23 mouse cellular contexts compared by ENCODE assay signal in the genomic region with DNA sequence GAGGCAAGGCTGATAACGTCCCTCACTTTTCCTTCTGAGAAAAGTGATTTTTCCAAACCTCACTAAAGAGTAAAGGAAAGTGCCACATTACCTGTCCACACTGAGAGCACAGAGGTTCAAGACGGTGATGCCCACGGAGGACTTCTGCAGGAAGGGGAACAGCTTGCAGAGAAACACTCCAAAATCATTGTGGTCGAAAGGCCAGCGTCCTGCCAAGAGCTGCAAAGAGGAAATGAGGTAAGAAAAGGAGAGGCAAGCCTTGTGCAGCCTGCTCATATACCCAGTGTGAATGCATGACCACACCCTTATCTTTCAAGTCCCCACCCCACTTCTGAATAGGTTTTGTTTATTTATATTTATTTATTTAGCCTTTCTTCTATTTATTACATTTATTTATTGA. TPM values are rescaled to one million over a fixed set of nuclear protein-coding genes. Genes with fewer than 3 reads are reported as not detected.
"Had no signal": no experiment of that assay in that cellular context is flagged by ENCODE, and none has a peak within 500 bp of the region (broad histone marks: within the 10 kb centered on the region; RNA-seq: fewer than 3 reads in every experiment).

No protein-coding gene starts in this region.

- H3K36me3 ChIP-seq: liver, embryonic 12.5 days; liver, embryonic 15.5 days; midbrain, embryonic 12.5 days; neural tube, embryonic 13.5 days had no signal

- H3K4me1 ChIP-seq: liver, embryonic 12.5 days; liver, embryonic 15.5 days; midbrain, embryonic 12.5 days; neural tube, embryonic 13.5 days had no signal

- H3K27me3 ChIP-seq: limb, embryonic 13.5 days; liver, embryonic 12.5 days; liver, embryonic 15.5 days; midbrain, embryonic 12.5 days; neural tube, embryonic 13.5 days had no signal

- H3K9me3 ChIP-seq: limb, embryonic 10.5 days; limb, embryonic 13.5 days; liver, embryonic 12.5 days; liver, embryonic 15.5 days; midbrain, embryonic 12.5 days; neural tube, embryonic 13.5 days had no signal

- H3K27ac ChIP-seq: kidney, postnatal 0 days; layer of hippocampus, adult 2 months; limb, embryonic 10.5 days; limb, embryonic 13.5 days; liver, embryonic 12.5 days; liver, embryonic 15.5 days; macrophage; midbrain, embryonic 12.5 days; neural tube, embryonic 13.5 days had no signal

- DNase-seq: kidney, adult 2 months; kidney, postnatal 25 days; layer of hippocampus, adult 9-11 months; liver; lung, adult 18-20 months; retina, postnatal 1 day; right cerebral cortex, postnatal 25 days; thymus, adult 18-20 months; thymus, postnatal 36 days had no signal

- ATAC-seq: liver, embryonic 12.5 days; midbrain, embryonic 16.5 days had no signal

- H3K4me2 ChIP-seq: limb, embryonic 13.5 days; liver, embryonic 12.5 days; liver, embryonic 15.5 days; midbrain, embryonic 12.5 days; neural tube, embryonic 13.5 days had no signal

- H3K4me3 ChIP-seq: layer of hippocampus, adult 2 months; limb, embryonic 10.5 days; limb, embryonic 13.5 days; liver, embryonic 12.5 days; liver, embryonic 15.5 days; midbrain, embryonic 12.5 days; myocyte; neural tube, embryonic 13.5 days had no signal

- H3K9ac ChIP-seq: limb, embryonic 13.5 days; liver, embryonic 12.5 days; liver, embryonic 15.5 days; midbrain, embryonic 12.5 days; neural tube, embryonic 13.5 days had no signal

RNA-seq across cellular contexts. Expression of gene Ednra, which starts 35.3 kb away (rescaled TPM):
- total RNA-seq: megakaryocyte-erythroid progenitor cell, adult 5-6 weeks; monocyte, adult 5-6 weeks; neutrophil, adult 5-6 weeks had no signal
- polyA plus RNA-seq: macrophage had no signal
